Mouse (Mus musculus) embryo, embryonic 11 days (tissue): ENCODE data around the gene Scel.
"Not testable (repeated sequence)": the region's sequence is repeated elsewhere in the genome, so short reads cannot be mapped to it uniquely, and the experiment has no call there.

Source experiments
- DNase-seq: peaks from one replicate; pipeline ENCODE4 v3.0.0-alpha.2; 2015

Gene Scel

GRCm38 (mm10) chr14:103512802-103513472, at the start of gene Scel:
Gene Scel, plus strand, starts transcription at chr14:103513342.
- peak; percentile 20 for DNase-seq

- no peak for DNase-seq
Observed at GRCm38 (mm10) chr14:103468691-103469463, 44.3 kb upstream of the Scel start.

GRCm38 (mm10) chr14:103469464-103470015, 43.6 kb upstream of the Scel start:
- peak; percentile 85 for DNase-seq

- DNase-seq: no peak
Observed at GRCm38 (mm10) chr14:103471074-103471778, 41.9 kb upstream of the Scel start.

- DNase-seq: no peak
Observed at GRCm38 (mm10) chr14:103471806-103472553, 41.2 kb upstream of the Scel start.

GRCm38 (mm10) chr14:103472554-103472905, 40.6 kb upstream of the Scel start:
- no peak for DNase-seq

- no peak for DNase-seq
Observed at GRCm38 (mm10) chr14:103475312-103475711, 37.8 kb upstream of the Scel start.

GRCm38 (mm10) chr14:103476232-103476631, 36.9 kb upstream of the Scel start:
- not testable (repeated sequence) for DNase-seq

GRCm38 (mm10) chr14:103477281-103477680, 35.9 kb upstream of the Scel start:
- DNase-seq: no peak

GRCm38 (mm10) chr14:103477959-103478358, 35.2 kb upstream of the Scel start:
- DNase-seq: no peak

GRCm38 (mm10) chr14:103479446-103479845, 33.7 kb upstream of the Scel start:
- no peak for DNase-seq

GRCm38 (mm10) chr14:103481514-103481913, 31.6 kb upstream of the Scel start:
- no peak for DNase-seq

- DNase-seq: no peak
Observed at GRCm38 (mm10) chr14:103485671-103486070, 27.5 kb upstream of the Scel start.

- no peak for DNase-seq
Observed at GRCm38 (mm10) chr14:103486974-103487373, 26.2 kb upstream of the Scel start.

- no peak for DNase-seq
Observed at GRCm38 (mm10) chr14:103488659-103489058, 24.5 kb upstream of the Scel start.

- DNase-seq: no peak
Observed at GRCm38 (mm10) chr14:103498199-103498598, 14.9 kb upstream of the Scel start.

- no peak for DNase-seq
Observed at GRCm38 (mm10) chr14:103498613-103499012, 14.5 kb upstream of the Scel start.

GRCm38 (mm10) chr14:103499060-103499459, 14.1 kb upstream of the Scel start:
- no peak for DNase-seq

- no peak for DNase-seq
Observed at GRCm38 (mm10) chr14:103500309-103500708, 12.8 kb upstream of the Scel start.

GRCm38 (mm10) chr14:103500941-103501340, 12.2 kb upstream of the Scel start:
- peak; percentile 32 for DNase-seq

GRCm38 (mm10) chr14:103504514-103504913, 8.6 kb upstream of the Scel start:
- no peak for DNase-seq

GRCm38 (mm10) chr14:103509544-103509943, 3.6 kb upstream of the Scel start:
- DNase-seq: no peak

- no peak for DNase-seq
Observed at GRCm38 (mm10) chr14:103513473-103513811, 300 bp downstream of the Scel start.
